Mouse (Mus musculus) neural tube, embryonic 14.5 days (tissue): ENCODE data around the gene Pi4k2a. TPM values are rescaled to one million over a fixed set of nuclear protein-coding genes. Genes with fewer than 3 reads are reported as not detected.
A peak's percentile ranks its signal among the peaks of the same experiment; 100 is the strongest.

Experiments
- ATAC-seq: fragments of 200-750 bp; cut with Nextera tagmentation; 2 replicates; pipeline ENCODE4 v1.8.0; 2017; ENCODE audit warnings: low read depth, mild to moderate bottlenecking, moderate TSS enrichment, moderate library complexity
- H3K27ac ChIP-seq: fragments of 300-500 bp; sonication (generic); 2 replicates; pipeline ENCODE4 v1.5.1; 2014; ENCODE audit warnings: low read depth, mild to moderate bottlenecking, control low read depth, low read length, moderate library complexity, mixed read lengths
- H3K27me3 ChIP-seq: fragments of 300-500 bp; sonication (generic); 2 replicates; pipeline ENCODE4 v1.6.1; 2014; ENCODE audit warnings: low read length; ENCODE audit not compliant: control insufficient read depth, insufficient read depth
- H3K36me3 ChIP-seq: fragments of 300-500 bp; sonication (generic); 2 replicates; pipeline ENCODE4 v1.6.1; 2014; ENCODE audit warnings: low read length, mixed read lengths; ENCODE audit not compliant: control insufficient read depth, insufficient read depth
- H3K4me1 ChIP-seq: fragments of 300-500 bp; sonication (generic); 2 replicates; pipeline ENCODE4 v1.6.1; 2014; ENCODE audit warnings: low read length; ENCODE audit not compliant: control insufficient read depth, insufficient read depth
- H3K4me2 ChIP-seq: fragments of 300-500 bp; sonication (generic); 2 replicates; pipeline ENCODE4 v1.6.1; 2014; ENCODE audit warnings: mild to moderate bottlenecking, low read depth, low read length, control low read depth
- H3K4me3 ChIP-seq: fragments of 300-500 bp; sonication (generic); 2 replicates; pipeline ENCODE4 v1.5.1; 2014; ENCODE audit warnings: low read depth, low read length, control low read depth, mixed read lengths
- H3K9ac ChIP-seq: fragments of 300-500 bp; sonication (generic); replicated peaks from 2 replicates; pipeline ENCODE4 v1.6.1; 2014; ENCODE audit warnings: low read depth, mild to moderate bottlenecking, control low read depth, low read length, mixed read lengths
- H3K9me3 ChIP-seq: fragments of 300-500 bp; sonication (generic); 2 replicates; pipeline ENCODE4 v1.6.1; 2016; ENCODE audit warnings: low read length; ENCODE audit not compliant: control insufficient read depth
- WGBS: fragments of 180-500 bp; shearing (Covaris S2); extraction: QIAGEN DNeasy Blood & Tissue Kit; methylation state at CpG from one replicate; pipeline ENCODE4 v1.1.7; 2014; 5-methylcytosine and 5-hydroxymethylcytosine counted together
- polyA plus RNA-seq: library from polyadenylated mRNA; unstranded; fragments of >200 nt; fragmentation: Nextera tagmentation; extraction: Ambion mirVana; gene quantifications from 2 replicates; pipeline ENCODE4 v1.2.1, GENCODE M21; 2014

The Pi4k2a gene
- polyA plus RNA-seq, 1 experiment from 2014 or later: 35.3 TPM

GRCm38 (mm10) chr19:42126219-42126605 is 35.9 kb downstream of the Pi4k2a start:
- Histone ChIP-seq H3K4me3 (no peak overlapping the region), H3K4me2 (no peak overlapping the region), H3K27ac (no peak overlapping the region), H3K27me3 (no peaks in the 10 kb centered on the region; the same call in 1 of the 2 replicates), H3K4me1 (peaks cover 7% of the 10 kb centered on the region), H3K36me3 (peaks cover 12% of the 10 kb centered on the region; the same call in 1 of the 2 replicates), H3K9me3 (no peaks in the 10 kb centered on the region), H3K9ac (no peak overlapping the region)
- WGBS: 92% methylated on average over 6 of the region's 6 CpGs
- no peak for ATAC-seq

- 95% methylated on average over 5 of the region's 5 CpGs for WGBS
- no peak overlapping the region for H3K9ac ChIP-seq
Observed at GRCm38 (mm10) chr19:42127024-42127423, 36.8 kb downstream of the Pi4k2a start.

GRCm38 (mm10) chr19:42128052-42128740 is 37.9 kb downstream of the Pi4k2a start:
- Histone ChIP-seq H3K4me3 (peak overlapping the region; percentile 52), H3K9me3 (no peaks in the 10 kb centered on the region), H3K4me1 (peaks cover 7% of the 10 kb centered on the region), H3K36me3 (0 out of 2 replicates have a peak, but pooled peaks cover 1% of the 10 kb centered on the region), H3K4me2 (peak overlapping the region; percentile 98), H3K27ac (no peak overlapping the region), H3K27me3 (no peaks in the 10 kb centered on the region; the same call in 1 of the 2 replicates), H3K9ac (peak overlapping the region; percentile 69)
- ATAC-seq: 0 out of 2 replicates have a peak, but pooled peaks have one; percentile 1
- 6% methylated on average over 23 of the region's 23 CpGs for WGBS

More at GRCm38 (mm10) chr19:42127024-42127423, 36.8 kb downstream of the Pi4k2a start:
- Histone ChIP-seq H3K4me2 (no peak overlapping the region), H3K4me3 (no peak overlapping the region), H3K27me3 (no peaks in the 10 kb centered on the region; the same call in 1 of the 2 replicates), H3K27ac (no peak overlapping the region), H3K36me3 (0 out of 2 replicates have a peak, but pooled peaks cover 5% of the 10 kb centered on the region), H3K4me1 (peaks cover 7% of the 10 kb centered on the region), H3K9me3 (no peaks in the 10 kb centered on the region)
- ATAC-seq: no peak

GRCm38 (mm10) chr19:42128787-42129508 is 38.7 kb downstream of the Pi4k2a start, which contains the start of gene Avpi1:
Avpi1 (minus strand) TSS chr19:42129059.
- Histone ChIP-seq H3K4me1 (peaks cover 7% of the 10 kb centered on the region), H3K27me3 (no peaks in the 10 kb centered on the region; the same call in 1 of the 2 replicates), H3K36me3 (no peaks in the 10 kb centered on the region), H3K9me3 (no peaks in the 10 kb centered on the region), H3K27ac (peak within 1 kb of the TSS; percentile 25; the same call in 1 of the 2 replicates), H3K9ac (peak within 1 kb of the TSS; percentile 69), H3K4me3 (peak within 1 kb of the TSS; percentile 52), H3K4me2 (peak within 1 kb of the TSS; percentile 98)
- WGBS: under 1% methylated on average over 53 of the region's 54 CpGs
- ATAC-seq: peak; percentile 96

- H3K9ac ChIP-seq: no peak overlapping the region; the same call in 1 of the 2 replicates
- peak overlapping the region; percentile 52 for H3K4me3 ChIP-seq
- H3K4me1 ChIP-seq: peaks cover 7% of the 10 kb centered on the region
- 8% methylated on average over 14 of the region's 14 CpGs for WGBS
- H3K36me3 ChIP-seq: no peaks in the 10 kb centered on the region
- H3K27ac ChIP-seq: peak overlapping the region; percentile 25; the same call in 1 of the 2 replicates
- peak overlapping the region; percentile 98 for H3K4me2 ChIP-seq
- no peaks in the 10 kb centered on the region for H3K9me3 ChIP-seq
- no peaks in the 10 kb centered on the region; the same call in 1 of the 2 replicates for H3K27me3 ChIP-seq
- ATAC-seq: peak; percentile 7; the same call in 1 of the 2 replicates
Observed at GRCm38 (mm10) chr19:42129509-42130293, 39.4 kb downstream of the Pi4k2a start.

- Histone ChIP-seq H3K27ac (no peak overlapping the region), H3K4me3 (no peak overlapping the region), H3K27me3 (no peaks in the 10 kb centered on the region; the same call in 1 of the 2 replicates), H3K4me1 (peaks cover 7% of the 10 kb centered on the region), H3K9me3 (no peaks in the 10 kb centered on the region), H3K9ac (no peak overlapping the region), H3K4me2 (no peak overlapping the region), H3K36me3 (no peaks in the 10 kb centered on the region)
- no peak for ATAC-seq
- 44% methylated on average over 3 of the region's 3 CpGs for WGBS
Observed at GRCm38 (mm10) chr19:42130294-42130606, 40.0 kb downstream of the Pi4k2a start.

- 51% methylated on average over 5 of the region's 5 CpGs for WGBS
- H3K9me3 ChIP-seq: no peaks in the 10 kb centered on the region
- ATAC-seq: no peak
Observed at GRCm38 (mm10) chr19:42131101-42131500, 40.8 kb downstream of the Pi4k2a start.

GRCm38 (mm10) chr19:42135070-42135469 is 44.8 kb downstream of the Pi4k2a start:
- no peaks in the 10 kb centered on the region for H3K27me3 ChIP-seq
- H3K4me1 ChIP-seq: no peaks in the 10 kb centered on the region
- no peak overlapping the region for H3K9ac ChIP-seq
- no peak overlapping the region for H3K27ac ChIP-seq
- no peak overlapping the region for H3K4me2 ChIP-seq
- ATAC-seq: no peak
- no peaks in the 10 kb centered on the region for H3K36me3 ChIP-seq
- no peaks in the 10 kb centered on the region for H3K9me3 ChIP-seq
- H3K4me3 ChIP-seq: no peak overlapping the region

More at GRCm38 (mm10) chr19:42131101-42131500, 40.8 kb downstream of the Pi4k2a start:
- no peaks in the 10 kb centered on the region; the same call in 1 of the 2 replicates for H3K27me3 ChIP-seq
- no peaks in the 10 kb centered on the region for H3K36me3 ChIP-seq
- H3K27ac ChIP-seq: no peak overlapping the region
- no peak overlapping the region for H3K4me3 ChIP-seq
- H3K4me1 ChIP-seq: peaks cover 7% of the 10 kb centered on the region
- no peak overlapping the region for H3K4me2 ChIP-seq
- H3K9ac ChIP-seq: no peak overlapping the region
